ENCODE assay signal across 7 mouse cellular contexts in genomic region chr2:73271459-73272161, GRCm38 (mm10). TPM values are rescaled to one million over a fixed set of nuclear protein-coding genes. Genes with fewer than 3 reads are reported as not detected.
DNase-seq lines count a peak whose midpoint lies in the region; ATAC-seq and TF ChIP-seq lines count a peak whose summit lies in the region.

Gene Sp9 (plus strand): TSS chr2:73271925.

- peak; percentile 39 for ATAC-seq in granulocyte monocyte progenitor cell, adult 5-6 weeks (replicated peaks; ENCODE audit: poor library complexity, severe bottlenecking)
- no peak for ATAC-seq in kidney, postnatal 0 days (replicated peaks; ENCODE audit: low FRiP score, low read depth)
- ATAC-seq in midbrain, embryonic 11.5 days (ENCODE audit: low FRiP score), result peak; percentile 87

- peaks cover 25% of the 10 kb centered on the region for H3K4me1 ChIP-seq in kidney, postnatal 0 days (replicated peaks; ENCODE audit: insufficient read depth, low read length)
- peaks cover 39% of the 10 kb centered on the region for H3K4me1 ChIP-seq in midbrain, embryonic 11.5 days (ENCODE audit: control insufficient read depth, insufficient read depth, low read length)

- peak within 1 kb of the TSS; percentile 61 for H3K4me2 ChIP-seq in kidney, postnatal 0 days (ENCODE audit: low read length)
- peak within 1 kb of the TSS; percentile 61 for H3K4me2 ChIP-seq in midbrain, embryonic 11.5 days

- no peak within 1 kb of the TSS for H3K27ac ChIP-seq in kidney, postnatal 0 days
- H3K27ac ChIP-seq in midbrain, embryonic 11.5 days (ENCODE audit: low read depth, low read length), result no peak within 1 kb of the TSS

- H3K9ac ChIP-seq in kidney, postnatal 0 days (ENCODE audit: low read depth, low read length), result no peak within 1 kb of the TSS
- peak within 1 kb of the TSS; percentile 59 for H3K9ac ChIP-seq in midbrain, embryonic 11.5 days (ENCODE audit: low read length)

- no peaks in the 10 kb centered on the region for H3K9me3 ChIP-seq in kidney, postnatal 0 days (replicated peaks; ENCODE audit: low read length)
- H3K9me3 ChIP-seq in midbrain, embryonic 11.5 days (ENCODE audit: control insufficient read depth, low read length), result no peaks in the 10 kb centered on the region

- 1% methylated on average over 48 of the region's 48 CpGs for WGBS in kidney, postnatal 0 days
- WGBS in midbrain, embryonic 11.5 days, result under 1% methylated on average over 48 of the region's 48 CpGs

- DNase-seq in right cerebral cortex, postnatal 14 days, result peak; percentile 55
- no peak for DNase-seq in right cerebral cortex, postnatal 25 days
- DNase-seq in embryo, embryonic 10 days (ENCODE audit: low spot score), result peak; percentile 91
- peak; percentile 48 for DNase-seq in kidney, postnatal 0 days (ENCODE audit: low spot score)
- peak; percentile 97 for DNase-seq in midbrain, embryonic 11.5 days (ENCODE audit: low spot score, missing footprints)
- DNase-seq in thymus, adult 18-20 months, result peak; percentile 65 to 74

- peaks cover 77% of the 10 kb centered on the region for H3K27me3 ChIP-seq in kidney, postnatal 0 days (ENCODE audit: insufficient read depth, low read length)
- peaks cover 87% of the 10 kb centered on the region for H3K27me3 ChIP-seq in midbrain, embryonic 11.5 days (ENCODE audit: control insufficient read depth, insufficient read depth, low read length)

- no peaks in the 10 kb centered on the region for H3K36me3 ChIP-seq in kidney, postnatal 0 days (ENCODE audit: insufficient read depth, low read length)
- no peaks in the 10 kb centered on the region for H3K36me3 ChIP-seq in midbrain, embryonic 11.5 days (ENCODE audit: control insufficient read depth, insufficient read depth, low read length)

- TF ChIP-seq CTCF in kidney, postnatal 0 days (IDR thresholded peaks at IDR 0.05; ENCODE audit: low read depth), result no peak

- peak within 1 kb of the TSS; percentile 35 for H3K4me3 ChIP-seq in kidney, postnatal 0 days (replicated peaks; ENCODE audit: low read depth, low read length)
- H3K4me3 ChIP-seq in midbrain, embryonic 11.5 days (ENCODE audit: low read depth, low read length), result peak within 1 kb of the TSS; percentile 44

RNA-seq across cellular contexts. Expression of gene Sp9, which starts in this region (rescaled TPM):
- total RNA-seq in granulocyte monocyte progenitor cell, adult 5-6 weeks (2014; fragmentation: Nextera tagmentation), result not detected in 2 replicates
- total RNA-seq in granulocyte monocyte progenitor cell, adult 5-6 weeks (2017), result not detected in 2 replicates
- polyA plus RNA-seq in kidney, postnatal 0 days (2015; fragmentation: Nextera tagmentation; extraction: Ambion mirVana), result not detected in 2 replicates
- polyA plus RNA-seq in midbrain, embryonic 11.5 days (2014; fragmentation: Nextera tagmentation; extraction: Ambion mirVana), result 2.8 and 3.3 TPM in 2 replicates

Comparison
In these comparisons a context has a peak if more than half of its experiments do, and no peak if none do; other contexts are left out.
1. Peak in ATAC-seq in granulocyte monocyte progenitor cell, adult 5-6 weeks; RNA of the gene not detected or under 1 TPM.
2. Peak in DNase-seq, H3K4me3 ChIP-seq and H3K4me2 ChIP-seq in kidney, postnatal 0 days; RNA of the gene not detected or under 1 TPM.